In the genomic region with DNA sequence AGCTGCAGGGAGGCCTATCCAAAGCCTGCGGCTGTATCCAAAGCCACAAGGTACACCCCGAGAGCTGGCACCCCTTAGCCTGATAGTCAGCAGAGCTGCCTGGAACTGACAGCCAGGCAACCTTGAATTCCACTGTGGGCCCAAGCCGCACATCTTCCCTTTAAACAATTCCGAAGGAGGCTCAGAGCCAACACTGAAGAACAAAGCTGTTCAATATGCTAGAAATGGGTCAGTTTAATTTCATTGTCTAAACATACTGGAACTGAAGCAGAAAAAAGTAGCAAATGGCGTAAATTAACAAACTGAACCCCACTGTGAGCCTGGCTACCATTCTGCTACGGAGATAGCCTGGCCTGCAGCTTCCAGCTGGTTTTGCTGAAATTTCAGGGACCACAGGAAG, we compare ENCODE assay signal across 13 mouse cellular contexts.
DNase-seq lines count a peak whose midpoint lies in the region; ATAC-seq and TF ChIP-seq lines count a peak whose summit lies in the region.
"Had no signal": no experiment of that assay in that cellular context is flagged by ENCODE, and none has a peak within 500 bp of the region (broad histone marks: within the 10 kb centered on the region; RNA-seq: fewer than 3 reads in every experiment).

No protein-coding gene starts in this region.

- H3K9me3 ChIP-seq in hindbrain, embryonic 16.5 days (ENCODE audit: control insufficient read depth, low read length), result no peaks in the 10 kb centered on the region
- H3K9me3 ChIP-seq: limb, embryonic 10.5 days; liver, embryonic 15.5 days had no signal

- DNase-seq in layer of hippocampus, adult 11-12 months (ENCODE audit: low spot score), result peak; percentile 21
- no peak for DNase-seq in layer of hippocampus, postnatal 10 days (ENCODE audit: low spot score in 2 of 2)
- peak; percentile 91 for DNase-seq in brain, adult 2 months (ENCODE audit: low read depth, low spot score)
- DNase-seq in cerebellum, adult 8-10 months, result peak; percentile 69
- no peak for DNase-seq in kidney, adult 2 months
- DNase-seq in heart, postnatal 14 days, result no peak
- DNase-seq: heart, postnatal 4 days; kidney, adult 8-10 months; lung, postnatal 4 days; spleen, adult 18-20 months had no signal

- no peak for TF ChIP-seq POLR2A in kidney, adult 2 months (IDR thresholded peaks at IDR 0.05; ENCODE audit: low read depth, low read length)

- no peak for ATAC-seq in hindbrain, embryonic 16.5 days

- H3K4me1 ChIP-seq in hindbrain, embryonic 16.5 days (ENCODE audit: control insufficient read depth, insufficient read depth, low read depth, low read length), result peaks cover 5% of the 10 kb centered on the region; the same call in 1 of the 2 replicates
- H3K4me1 ChIP-seq in kidney, adult 2 months (ENCODE audit: control insufficient read depth, insufficient read depth, low read length), result no peaks in the 10 kb centered on the region
- H3K4me1 ChIP-seq: limb, embryonic 10.5 days; liver, embryonic 15.5 days had no signal

- intact Hi-C loops in heart, postnatal 14 days (cut with DNase I), result no loop called here

- 0 out of 2 replicates have a peak overlapping the region, but pooled peaks have one; percentile 23 for H3K27ac ChIP-seq in hindbrain, embryonic 16.5 days (ENCODE audit: low read depth, low read length)
- no peak overlapping the region for H3K27ac ChIP-seq in kidney, adult 2 months (ENCODE audit: insufficient read depth, low read depth, low read length)
- H3K27ac ChIP-seq: limb, embryonic 10.5 days; liver, embryonic 15.5 days had no signal

- no peak for TF ChIP-seq CTCF in kidney, adult 2 months (conservative IDR thresholded peaks at IDR 0.05; ENCODE audit: insufficient read depth, insufficient read length, low read depth, low read length)

- H3K4me3 ChIP-seq in hindbrain, embryonic 16.5 days (ENCODE audit: low read length), result no peak overlapping the region
- H3K4me3 ChIP-seq in kidney, adult 2 months (ENCODE audit: insufficient read depth, low read depth, low read length), result no peak overlapping the region
- H3K4me3 ChIP-seq: limb, embryonic 10.5 days; liver, embryonic 15.5 days had no signal

- 36% methylated on average over 6 of the region's 6 CpGs for WGBS in hindbrain, embryonic 16.5 days
- WGBS in kidney, adult 2 months, result 84% methylated on average over 6 of the region's 6 CpGs

- H3K27me3 ChIP-seq in hindbrain, embryonic 16.5 days (replicated peaks; ENCODE audit: control insufficient read depth, insufficient read depth, low read length), result no peaks in the 10 kb centered on the region
- no peaks in the 10 kb centered on the region; the same call in 1 of the 2 replicates for H3K27me3 ChIP-seq in kidney, adult 2 months (replicated peaks; ENCODE audit: control insufficient read depth, insufficient read depth, low read length)
- H3K27me3 ChIP-seq: liver, embryonic 15.5 days had no signal

- H3K4me2 ChIP-seq in hindbrain, embryonic 16.5 days (ENCODE audit: low read length), result no peak overlapping the region
- H3K4me2 ChIP-seq: liver, embryonic 15.5 days had no signal

- H3K36me3 ChIP-seq in hindbrain, embryonic 16.5 days (ENCODE audit: control insufficient read depth, insufficient read depth, low read length), result no peaks in the 10 kb centered on the region
- no peaks in the 10 kb centered on the region for H3K36me3 ChIP-seq in kidney, adult 2 months (ENCODE audit: control insufficient read depth, insufficient read depth, low read length)
- H3K36me3 ChIP-seq: limb, embryonic 10.5 days; liver, embryonic 15.5 days had no signal

- H3K9ac ChIP-seq in hindbrain, embryonic 16.5 days (ENCODE audit: low read depth, low read length), result no peak overlapping the region
- H3K9ac ChIP-seq: liver, embryonic 15.5 days had no signal

Comparison
In these comparisons a context has a peak if more than half of its experiments do, and no peak if none do; other contexts are left out.
1. DNase-seq: peak in layer of hippocampus, adult 11-12 months (single experiment), brain, adult 2 months (single experiment) and cerebellum, adult 8-10 months (single experiment); none in layer of hippocampus, postnatal 10 days (0 of 2), kidney, adult 2 months (single experiment) and heart, postnatal 14 days (0 of 2).